Mouse (Mus musculus) forebrain, postnatal 0 days (tissue): Measurements from ENCODE around the gene Fam189a1. TPM values are rescaled to one million over a fixed set of nuclear protein-coding genes. Genes with fewer than 3 reads are reported as not detected.

ENCODE experiments used
- ATAC-seq: fragments of 200-750 bp; cut with Nextera tagmentation; 2 replicates; pipeline ENCODE4 v1.8.0; 2017; ENCODE audit warnings: mild to moderate bottlenecking, moderate library complexity
- DNase-seq: peaks from one replicate; pipeline ENCODE4 v3.0.0-alpha.2; 2015
- H3K27ac ChIP-seq: fragments of 300-500 bp; sonication (generic); 2 replicates; pipeline ENCODE4 v1.5.1; 2014; ENCODE audit warnings: low read depth, mild to moderate bottlenecking, antibody characterized with exemption, low read length, moderate library complexity, mixed read lengths
- H3K27me3 ChIP-seq: fragments of 300-500 bp; sonication (generic); 2 replicates; pipeline ENCODE4 v1.6.1; 2014; ENCODE audit warnings: mild to moderate bottlenecking, low read length, mixed read lengths; ENCODE audit not compliant: insufficient read depth
- H3K36me3 ChIP-seq: fragments of 300-500 bp; sonication (generic); 2 replicates; pipeline ENCODE4 v1.6.1; 2014; ENCODE audit warnings: mild to moderate bottlenecking, moderate library complexity; ENCODE audit not compliant: insufficient read depth
- H3K4me1 ChIP-seq: fragments of 300-500 bp; sonication (generic); 2 replicates; pipeline ENCODE4 v1.6.1; 2014; ENCODE audit warnings: antibody characterized with exemption; ENCODE audit not compliant: insufficient read depth
- H3K4me2 ChIP-seq: fragments of 300-500 bp; sonication (generic); 2 replicates; pipeline ENCODE4 v1.6.1; 2014; ENCODE audit warnings: low read depth, mild to moderate bottlenecking, moderate library complexity
- H3K4me3 ChIP-seq: fragments of 300-500 bp; sonication (generic); 2 replicates; pipeline ENCODE4 v1.5.1; 2014; ENCODE audit warnings: low read depth, low read length, mixed read lengths
- H3K9ac ChIP-seq: fragments of 300-500 bp; sonication (generic); 2 replicates; pipeline ENCODE4 v1.6.1; 2014; ENCODE audit warnings: mild to moderate bottlenecking
- H3K9me3 ChIP-seq: fragments of 300-500 bp; sonication (generic); 2 replicates; pipeline ENCODE4 v1.6.1; 2016; ENCODE audit warnings: low read length
- CTCF ChIP-seq: sonication (generic); IDR thresholded peaks from 2 replicates; pipeline ENCODE4 v1.5.1; 2016; ENCODE audit warnings: antibody characterized with exemption, control low read depth, low read depth
- WGBS: fragments of 180-500 bp; shearing (Covaris S2); extraction: QIAGEN DNeasy Blood & Tissue Kit; methylation state at CpG from one replicate; pipeline ENCODE4 v1.1.7; 2014; 5-methylcytosine and 5-hydroxymethylcytosine counted together
- polyA plus RNA-seq: library from polyadenylated mRNA; unstranded; fragments of >200 nt; fragmentation: Nextera tagmentation; extraction: Ambion mirVana; gene quantifications from 2 replicates; pipeline ENCODE4 v1.2.1, GENCODE M21; 2015
- total RNA-seq: library from RNA; depleted of rRNA; stranded (reverse); fragments of >200 nt; gene quantifications from 2 replicates; pipeline ENCODE4 v1.2.3, GENCODE M21; 2014

Fam189a1 gene
- total and polyA plus RNA-seq, 2 experiments from 2014 or later, result 15.2 to 20.8 TPM

GRCm38 (mm10) chr7:64944175-64944574 is 212.2 kb downstream of the Fam189a1 start:
- H3K4me3 ChIP-seq, result no peak overlapping the region
- no peak for TF ChIP-seq CTCF
- no peaks in the 10 kb centered on the region for H3K4me1 ChIP-seq
- no peak overlapping the region for H3K4me2 ChIP-seq
- H3K9ac ChIP-seq, result no peak overlapping the region
- DNase-seq (no peak), ATAC-seq (no peak)
- 90% methylated on average over 8 of the region's 8 CpGs for WGBS
- H3K27ac ChIP-seq, result no peak overlapping the region
- no peaks in the 10 kb centered on the region for H3K27me3 ChIP-seq
- H3K36me3 ChIP-seq, result no peaks in the 10 kb centered on the region
- H3K9me3 ChIP-seq, result no peaks in the 10 kb centered on the region

GRCm38 (mm10) chr7:64936927-64937326 is 219.4 kb downstream of the Fam189a1 start:
- H3K4me1 ChIP-seq, result no peaks in the 10 kb centered on the region
- no peak for TF ChIP-seq CTCF
- ATAC-seq, result no peak

GRCm38 (mm10) chr7:64934115-64934514 is 222.3 kb downstream of the Fam189a1 start:
- WGBS, result 70% methylated on average over 3 of the region's 3 CpGs
- no peaks in the 10 kb centered on the region for H3K27me3 ChIP-seq

More at GRCm38 (mm10) chr7:64936927-64937326, 219.4 kb downstream of the Fam189a1 start:
- no peak overlapping the region for H3K27ac ChIP-seq
- H3K9ac ChIP-seq, result no peak overlapping the region
- H3K4me3 ChIP-seq, result no peak overlapping the region
- H3K4me2 ChIP-seq, result no peak overlapping the region
- no peaks in the 10 kb centered on the region for H3K27me3 ChIP-seq
- 0 out of 2 replicates have a peak, but pooled peaks cover 3% of the 10 kb centered on the region for H3K9me3 ChIP-seq
- no peaks in the 10 kb centered on the region for H3K36me3 ChIP-seq
- no peak for DNase-seq
- WGBS, result 42% methylated on average over 4 of the region's 4 CpGs

GRCm38 (mm10) chr7:64930980-64931379 is 225.4 kb downstream of the Fam189a1 start:
- ATAC-seq, result peak; percentile 88

More at GRCm38 (mm10) chr7:64934115-64934514, 222.3 kb downstream of the Fam189a1 start:
- no peak for DNase-seq
- H3K27ac ChIP-seq, result no peak overlapping the region
- H3K36me3 ChIP-seq, result no peaks in the 10 kb centered on the region
- TF ChIP-seq CTCF, result no peak
- no peak for ATAC-seq
- H3K4me1 ChIP-seq, result no peaks in the 10 kb centered on the region
- no peak overlapping the region for H3K4me3 ChIP-seq
- H3K9me3 ChIP-seq, result 0 out of 2 replicates have a peak, but pooled peaks cover 3% of the 10 kb centered on the region
- no peak overlapping the region for H3K4me2 ChIP-seq
- no peak overlapping the region for H3K9ac ChIP-seq

GRCm38 (mm10) chr7:64923918-64924317 is 232.5 kb downstream of the Fam189a1 start:
- DNase-seq, result no peak
- H3K27ac ChIP-seq, result no peak overlapping the region
- no peak overlapping the region for H3K4me3 ChIP-seq
- H3K9ac ChIP-seq, result no peak overlapping the region
- TF ChIP-seq CTCF, result no peak
- no peaks in the 10 kb centered on the region for H3K27me3 ChIP-seq
- no peaks in the 10 kb centered on the region for H3K9me3 ChIP-seq
- no peak overlapping the region for H3K4me2 ChIP-seq
- no peaks in the 10 kb centered on the region; the same call in 1 of the 2 replicates for H3K4me1 ChIP-seq
- H3K36me3 ChIP-seq, result no peaks in the 10 kb centered on the region
- 53% methylated on average over 5 of the region's 5 CpGs for WGBS
- no peak for ATAC-seq

More at GRCm38 (mm10) chr7:64930980-64931379, 225.4 kb downstream of the Fam189a1 start:
- no peak for DNase-seq
- Histone ChIP-seq H3K36me3 (no peaks in the 10 kb centered on the region), H3K4me3 (no peak overlapping the region), H3K4me2 (no peak overlapping the region), H3K27me3 (no peaks in the 10 kb centered on the region), H3K9me3 (no peaks in the 10 kb centered on the region), H3K27ac (no peak overlapping the region), H3K9ac (no peak overlapping the region), H3K4me1 (no peaks in the 10 kb centered on the region)
- WGBS, result 36% methylated on average over 4 of the region's 4 CpGs
- no peak for TF ChIP-seq CTCF

GRCm38 (mm10) chr7:64921189-64921588 is 235.2 kb downstream of the Fam189a1 start:
- WGBS, result 46% methylated on average over 13 of the region's 13 CpGs
- no peak for ATAC-seq
- no peak for TF ChIP-seq CTCF
- Histone ChIP-seq H3K4me3 (no peak overlapping the region), H3K27ac (no peak overlapping the region), H3K9ac (no peak overlapping the region), H3K27me3 (no peaks in the 10 kb centered on the region), H3K36me3 (no peaks in the 10 kb centered on the region), H3K9me3 (no peaks in the 10 kb centered on the region), H3K4me2 (no peak overlapping the region), H3K4me1 (no peaks in the 10 kb centered on the region; the same call in 1 of the 2 replicates)
- no peak for DNase-seq

GRCm38 (mm10) chr7:64920735-64921134 is 235.6 kb downstream of the Fam189a1 start:
- Histone ChIP-seq H3K27me3 (no peaks in the 10 kb centered on the region), H3K4me2 (no peak overlapping the region)

More at GRCm38 (mm10) chr7:64920735-64921134, 235.6 kb downstream of the Fam189a1 start:
- Histone ChIP-seq H3K4me1 (no peaks in the 10 kb centered on the region; the same call in 1 of the 2 replicates), H3K27ac (no peak overlapping the region), H3K4me3 (no peak overlapping the region), H3K36me3 (no peaks in the 10 kb centered on the region), H3K9me3 (no peaks in the 10 kb centered on the region), H3K9ac (no peak overlapping the region)
- ATAC-seq, result peak; percentile 27; the same call in 1 of the 2 replicates
- TF ChIP-seq CTCF, result no peak
- no peak for DNase-seq
- WGBS, result 16% methylated on average over 5 of the region's 5 CpGs
